Mouse (Mus musculus) C2C12 (cell line): ENCODE results near the gene Sacm1l.

Source experiments
- CEBPB ChIP-seq: IDR thresholded peaks from one replicate; pipeline ENCODE4 v1.6.1; 2011; ENCODE audit warnings: low read depth, mild to moderate bottlenecking, control low read depth, moderate library complexity
- CTCF ChIP-seq: IDR thresholded peaks from one replicate; pipeline ENCODE4 v1.5.1; 2011; ENCODE audit not compliant: control insufficient read depth, insufficient read depth, insufficient read length
- FOSL1 ChIP-seq: IDR thresholded peaks from one replicate; pipeline ENCODE4 v1.8.0; 2011; ENCODE audit warnings: mild to moderate bottlenecking, low read length; ENCODE audit not compliant: poor library complexity, insufficient read depth, severe bottlenecking
- MAX ChIP-seq: IDR thresholded peaks from one replicate; pipeline ENCODE4 v1.6.1; 2011; ENCODE audit warnings: mild to moderate bottlenecking, control low read depth
- MYOG ChIP-seq: IDR thresholded peaks from one replicate; pipeline ENCODE4 v1.6.1; 2011; ENCODE audit not compliant: control insufficient read depth, insufficient read length; ENCODE audit errors: extremely low read depth
- USF1 ChIP-seq: IDR thresholded peaks from one replicate; pipeline ENCODE4 v1.6.1; 2011; ENCODE audit warnings: low read depth, mild to moderate bottlenecking, control low read depth, moderate library complexity

GRCm38 (mm10) chr9:123528087-123528925, 1.3 kb upstream of the Sacm1l start:
- no peak for TF ChIP-seq CTCF
- TF ChIP-seq MAX = no peak
- no peak for TF ChIP-seq MYOG
- no peak for TF ChIP-seq USF1
- TF ChIP-seq CEBPB = no peak
- TF ChIP-seq FOSL1 = no peak
